Mouse (Mus musculus) G1E (cell line): ENCODE data around the gene Heatr5a. TPM values are rescaled to one million over a fixed set of nuclear protein-coding genes. Genes with fewer than 3 reads are reported as not detected.

Source experiments
- ATAC-seq: 2 replicates; pipeline ENCODE4 v1.8.0; 2016; ENCODE audit warnings: mild to moderate bottlenecking; ENCODE audit not compliant: insufficient number of reproducible peaks, poor library complexity, low FRiP score, severe bottlenecking; ENCODE audit errors: extremely low read depth
- DNase-seq: peaks from one replicate; pipeline ENCODE4 v3.0.0; 2012; ENCODE audit warnings: low spot score
- H3K27me3 ChIP-seq: 2 replicates; pipeline ENCODE4 v1.6.1; 2012; ENCODE audit warnings: mild to moderate bottlenecking, low read length, inconsistent platforms; ENCODE audit not compliant: insufficient read depth
- H3K36me3 ChIP-seq: replicated peaks from 2 replicates; pipeline ENCODE3; 2012; ENCODE audit warnings: mild to moderate bottlenecking, inconsistent platforms
- H3K4me1 ChIP-seq: 2 replicates; pipeline ENCODE4 v1.6.1; 2012; ENCODE audit warnings: low read depth, low read length, inconsistent platforms, mixed read lengths; ENCODE audit not compliant: insufficient read depth
- H3K4me3 ChIP-seq: 2 replicates; pipeline ENCODE4 v1.5.1; 2012; ENCODE audit warnings: low read depth, mild to moderate bottlenecking, inconsistent platforms, low read length, moderate library complexity, mixed read lengths
- H3K9me3 ChIP-seq: replicated peaks from 2 replicates; pipeline ENCODE4 v1.6.1; 2012; ENCODE audit warnings: inconsistent platforms
- CTCF ChIP-seq: IDR thresholded peaks from 2 replicates; pipeline ENCODE4 v1.5.1; 2012; ENCODE audit warnings: low read depth, low read length, inconsistent platforms, mixed read lengths
- GATA1 ChIP-seq: IDR thresholded peaks from 2 replicates; pipeline ENCODE4 v1.6.1; 2012; ENCODE audit warnings: borderline replicate concordance, low read length, inconsistent platforms, mixed read lengths
- GATA2 ChIP-seq: IDR thresholded peaks from 2 replicates; pipeline ENCODE4 v1.6.1; 2012; ENCODE audit warnings: low read depth, low read length, inconsistent platforms, borderline replicate concordance
- POLR2AphosphoS5 ChIP-seq: IDR thresholded peaks from 2 replicates; pipeline ENCODE4 v1.6.1; 2012; ENCODE audit warnings: low read depth, low read length, inconsistent platforms; ENCODE audit not compliant: insufficient replicate concordance
- TAL1 ChIP-seq: conservative IDR thresholded peaks from 2 replicates; pipeline ENCODE4 v1.6.1; 2012; ENCODE audit warnings: low read depth, low read length, inconsistent platforms, mixed read lengths
- polyA plus RNA-seq: library from polyadenylated mRNA; stranded (reverse); fragments of >175 nt; gene quantifications from 2 replicates; pipeline ENCODE4 v1.2.3, GENCODE M21; 2012
- total RNA-seq, 2 experiments: library from RNA; stranded (forward) in 1 of 2; stranded (reverse) in 1 of 2; fragments of 200-1000 nt in 1 of 2; fragments of >200 nt in 1 of 2; fragmentation: Nextera tagmentation in 1 of 2; gene quantifications; 2 replicates each; pipeline ENCODE4 v1.2.3; 2014 to 2017

The Heatr5a gene
- total and polyA plus RNA-seq, 3 experiments, result 15.1 to 146 (median 70.0) TPM

DNA sequence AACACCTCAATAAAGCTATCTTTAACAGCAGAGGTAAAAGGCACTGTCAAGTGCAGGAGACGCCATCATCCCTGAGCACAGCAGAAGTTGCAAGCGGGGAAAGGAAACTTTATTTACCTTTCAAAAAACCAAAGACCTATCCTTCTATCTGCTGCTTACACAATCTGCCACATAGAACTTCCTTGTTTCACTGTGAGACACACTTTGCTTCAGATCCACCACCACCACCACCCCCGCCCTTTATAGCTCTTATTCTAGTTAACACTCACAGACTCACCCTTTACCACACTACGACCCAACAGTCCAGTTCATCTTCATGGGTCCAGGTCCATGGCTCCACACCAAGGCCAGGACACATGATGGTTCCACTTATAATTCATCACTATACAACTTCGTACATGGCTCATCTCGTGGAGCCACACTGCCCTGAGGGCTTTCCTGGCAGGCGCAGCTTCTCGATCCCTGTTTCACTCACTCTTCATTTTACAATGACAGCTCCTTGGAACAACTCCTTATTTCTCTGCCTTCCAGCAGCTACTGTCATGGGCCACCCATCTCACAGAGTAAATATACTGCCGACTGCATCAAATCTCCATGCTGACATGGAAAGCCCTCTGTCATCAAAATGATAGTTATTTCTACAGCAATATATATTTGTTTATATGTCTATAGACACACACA is 3.1 kb downstream of the Heatr5a start:
- ATAC-seq (no peak), DNase-seq (peak; percentile 34)
- H3K27me3 ChIP-seq, result no peaks in the 10 kb centered on the region
- TF ChIP-seq POLR2AphosphoS5, result no peak
- no peak for TF ChIP-seq CTCF
- TF ChIP-seq GATA1, result no peak
- TF ChIP-seq TAL1, result no peak
- no peak for TF ChIP-seq GATA2
- peaks cover 59% of the 10 kb centered on the region for H3K4me1 ChIP-seq
- peaks cover 42% of the 10 kb centered on the region for H3K36me3 ChIP-seq
- no peak overlapping the region; the same call in 1 of the 2 replicates for H3K4me3 ChIP-seq
- peaks cover 7% of the 10 kb centered on the region for H3K9me3 ChIP-seq

DNA sequence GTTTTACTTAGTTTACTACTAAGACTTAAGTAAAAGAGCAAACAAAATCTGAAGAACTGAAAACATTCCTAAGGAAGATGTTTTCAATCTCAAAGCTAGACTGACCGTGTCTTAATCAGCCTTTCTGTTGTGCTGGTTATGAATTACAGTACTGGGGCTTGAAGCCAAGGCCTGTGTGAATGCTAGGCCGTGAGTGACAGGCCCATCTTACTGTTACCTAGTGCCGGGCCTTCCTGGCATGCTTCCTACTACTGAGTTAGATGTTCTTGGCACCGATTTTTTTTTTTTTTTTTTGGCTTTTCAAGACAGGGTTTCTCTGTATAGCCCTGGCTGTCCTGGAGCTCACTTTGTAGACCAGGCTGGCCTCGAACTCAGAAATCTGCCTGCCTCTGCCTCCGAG is 13.5 kb downstream of the Heatr5a start:
- Histone ChIP-seq H3K27me3 (no peaks in the 10 kb centered on the region), H3K4me1 (no peaks in the 10 kb centered on the region), H3K4me3 (no peak overlapping the region), H3K9me3 (no peaks in the 10 kb centered on the region), H3K36me3 (peaks cover 90% of the 10 kb centered on the region)
- ATAC-seq (no peak), DNase-seq (no peak)
- TF ChIP-seq GATA1, result no peak
- no peak for TF ChIP-seq POLR2AphosphoS5
- TF ChIP-seq CTCF, result no peak
- no peak for TF ChIP-seq TAL1
- TF ChIP-seq GATA2, result no peak

DNA sequence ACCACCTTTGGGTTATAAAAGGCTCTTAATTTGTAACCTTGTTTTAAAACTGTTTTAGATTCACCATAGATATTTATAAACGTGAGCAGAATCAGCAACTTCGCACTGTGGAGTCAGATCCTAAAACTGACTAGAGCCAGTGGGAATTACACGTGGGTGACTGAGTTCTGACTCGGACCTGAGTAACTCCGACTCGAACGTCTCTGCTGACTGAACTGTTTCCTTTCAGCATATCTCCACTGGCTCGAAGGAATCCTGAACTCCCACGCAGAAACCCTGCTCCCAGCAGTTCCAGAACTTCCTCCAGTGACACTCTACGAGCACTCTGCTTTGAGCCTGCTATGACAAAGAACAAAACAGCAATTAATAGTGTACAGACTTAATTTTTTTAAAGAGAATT is 18.8 kb downstream of the Heatr5a start:
- no peak for ATAC-seq
- Histone ChIP-seq H3K36me3 (peaks cover 94% of the 10 kb centered on the region), H3K4me3 (no peak overlapping the region), H3K27me3 (no peaks in the 10 kb centered on the region), H3K9me3 (no peaks in the 10 kb centered on the region), H3K4me1 (no peaks in the 10 kb centered on the region)
- TF ChIP-seq TAL1, result no peak
- no peak for TF ChIP-seq GATA1
- TF ChIP-seq CTCF, result no peak
- TF ChIP-seq POLR2AphosphoS5, result no peak
- no peak for TF ChIP-seq GATA2
- no peak for DNase-seq

- ATAC-seq, result no peak
Observed at GRCm38 (mm10) chr12:51947498-51947945, 23.6 kb downstream of the Heatr5a start.

GRCm38 (mm10) chr12:51945331-51945730 is 25.8 kb downstream of the Heatr5a start:
- no peak for ATAC-seq
- H3K27me3 ChIP-seq, result no peaks in the 10 kb centered on the region
- no peak for DNase-seq
- H3K4me1 ChIP-seq, result no peaks in the 10 kb centered on the region
- no peaks in the 10 kb centered on the region for H3K9me3 ChIP-seq
- no peak overlapping the region for H3K4me3 ChIP-seq
- TF ChIP-seq POLR2AphosphoS5 (no peak), TAL1 (no peak), GATA1 (no peak), GATA2 (no peak), CTCF (no peak)
- peaks cover 84% of the 10 kb centered on the region for H3K36me3 ChIP-seq

More at GRCm38 (mm10) chr12:51947498-51947945, 23.6 kb downstream of the Heatr5a start:
- DNase-seq, result no peak
- TF ChIP-seq GATA1, result no peak
- TF ChIP-seq CTCF, result no peak
- no peak for TF ChIP-seq GATA2
- TF ChIP-seq TAL1, result no peak
- TF ChIP-seq POLR2AphosphoS5, result no peak
- H3K9me3 ChIP-seq, result no peaks in the 10 kb centered on the region
- H3K36me3 ChIP-seq, result peaks cover 88% of the 10 kb centered on the region
- no peaks in the 10 kb centered on the region for H3K4me1 ChIP-seq
- H3K4me3 ChIP-seq, result no peak overlapping the region
- H3K27me3 ChIP-seq, result no peaks in the 10 kb centered on the region

GRCm38 (mm10) chr12:51939848-51940247 is 31.3 kb downstream of the Heatr5a start:
- H3K36me3 ChIP-seq, result peaks cover 89% of the 10 kb centered on the region
- no peak for ATAC-seq
- no peaks in the 10 kb centered on the region for H3K27me3 ChIP-seq
- H3K4me3 ChIP-seq, result no peak overlapping the region
- TF ChIP-seq CTCF (no peak), GATA2 (no peak), TAL1 (no peak), POLR2AphosphoS5 (no peak), GATA1 (no peak)
- DNase-seq, result no peak
- H3K9me3 ChIP-seq, result no peaks in the 10 kb centered on the region
- no peaks in the 10 kb centered on the region for H3K4me1 ChIP-seq

- ATAC-seq, result no peak
- Histone ChIP-seq H3K4me3 (no peak overlapping the region), H3K36me3 (peaks cover 81% of the 10 kb centered on the region), H3K27me3 (no peaks in the 10 kb centered on the region), H3K4me1 (no peaks in the 10 kb centered on the region), H3K9me3 (no peaks in the 10 kb centered on the region)
- DNase-seq, result no peak
- no peak for TF ChIP-seq CTCF
- TF ChIP-seq TAL1, result no peak
- TF ChIP-seq POLR2AphosphoS5, result no peak
- TF ChIP-seq GATA2, result no peak
- no peak for TF ChIP-seq GATA1
Observed at GRCm38 (mm10) chr12:51937938-51938337, 33.2 kb downstream of the Heatr5a start.
